Mouse (Mus musculus): ENCODE data around the gene Abl2.

GRCm38 (mm10) chr1:156572952-156573351 lies 14.4 kb downstream of the Abl2 start:
- TF ChIP-seq CTCF (IDR thresholded peaks at IDR 0.05; ENCODE audit: borderline replicate concordance, insufficient read depth, low read length) (no peak), POLR2A (IDR thresholded peaks at IDR 0.05; ENCODE audit: low read depth, low read length) (no peak)

Data from embryonic fibroblast, embryonic 13.5 days (primary cell).